Mouse (Mus musculus) midbrain, embryonic 11.5 days (tissue): ENCODE results near the gene Krt79. TPM values are rescaled to one million over a fixed set of nuclear protein-coding genes. Genes with fewer than 3 reads are reported as not detected.

Experiments used
- ATAC-seq: fragments of 200-750 bp; cut with Nextera tagmentation; 2 replicates; pipeline ENCODE4 v1.8.0; 2017; ENCODE audit warnings: moderate TSS enrichment, moderate library complexity; ENCODE audit not compliant: low FRiP score
- DNase-seq: peaks from one replicate; pipeline ENCODE4 v3.0.0; 2015; ENCODE audit warnings: low spot score; ENCODE audit errors: missing footprints
- H3K27ac ChIP-seq: fragments of 300-500 bp; sonication (generic); 2 replicates; pipeline ENCODE4 v1.5.1; 2014; ENCODE audit warnings: low read depth, low read length
- H3K27me3 ChIP-seq: fragments of 300-500 bp; sonication (generic); 2 replicates; pipeline ENCODE4 v1.6.1; 2014; ENCODE audit warnings: mild to moderate bottlenecking, low read length, moderate library complexity, mixed read lengths; ENCODE audit not compliant: control insufficient read depth, insufficient read depth
- H3K36me3 ChIP-seq: fragments of 300-500 bp; sonication (generic); 2 replicates; pipeline ENCODE4 v1.6.1; 2014; ENCODE audit warnings: mild to moderate bottlenecking, low read length, moderate library complexity, mixed read lengths; ENCODE audit not compliant: control insufficient read depth, insufficient read depth
- H3K4me1 ChIP-seq: fragments of 300-500 bp; sonication (generic); 2 replicates; pipeline ENCODE4 v1.6.1; 2014; ENCODE audit warnings: low read length; ENCODE audit not compliant: control insufficient read depth, insufficient read depth
- H3K4me2 ChIP-seq: fragments of 300-500 bp; sonication (generic); 2 replicates; pipeline ENCODE4 v1.6.1; 2014; ENCODE audit warnings: mild to moderate bottlenecking, moderate library complexity
- H3K4me3 ChIP-seq: fragments of 300-500 bp; sonication (generic); 2 replicates; pipeline ENCODE4 v1.5.1; 2014; ENCODE audit warnings: low read depth, low read length
- H3K9ac ChIP-seq: fragments of 300-500 bp; sonication (generic); 2 replicates; pipeline ENCODE4 v1.6.1; 2014; ENCODE audit warnings: low read length
- H3K9me3 ChIP-seq: fragments of 300-500 bp; sonication (generic); 2 replicates; pipeline ENCODE4 v1.6.1; 2016; ENCODE audit warnings: low read length; ENCODE audit not compliant: control insufficient read depth
- WGBS: fragments of 180-500 bp; shearing (Covaris S2); extraction: QIAGEN DNeasy Blood & Tissue Kit; methylation state at CpG from one replicate; pipeline ENCODE4 v1.1.7; 2014; 5-methylcytosine and 5-hydroxymethylcytosine counted together
- polyA plus RNA-seq: library from polyadenylated mRNA; unstranded; fragments of >200 nt; fragmentation: Nextera tagmentation; extraction: Ambion mirVana; gene quantifications from 2 replicates; pipeline ENCODE4 v1.2.1, GENCODE M21; 2014

The Krt79 gene
- polyA plus RNA-seq, 1 experiment from 2014 or later = 0.18 TPM

GRCm38 (mm10) chr15:101925041-101925440, 15.1 kb downstream of the Krt79 start:
- 100% methylated on average over 1 of the region's 1 CpGs for WGBS
- no peak overlapping the region for H3K4me3 ChIP-seq
- no peak overlapping the region for H3K9ac ChIP-seq
- H3K4me2 ChIP-seq = no peak overlapping the region
- H3K9me3 ChIP-seq = no peaks in the 10 kb centered on the region
- peaks cover 4% of the 10 kb centered on the region for H3K4me1 ChIP-seq
- no peaks in the 10 kb centered on the region for H3K36me3 ChIP-seq
- no peak overlapping the region for H3K27ac ChIP-seq
- no peaks in the 10 kb centered on the region for H3K27me3 ChIP-seq
- DNase-seq (no peak), ATAC-seq (no peak)

- H3K9me3 ChIP-seq = no peaks in the 10 kb centered on the region
- no peak within 1 kb of the TSS for H3K4me2 ChIP-seq
- peaks cover under 1% of the 10 kb centered on the region for H3K4me1 ChIP-seq
- no peak for ATAC-seq
- H3K4me3 ChIP-seq = no peak within 1 kb of the TSS
- H3K27me3 ChIP-seq = no peaks in the 10 kb centered on the region
- 84% methylated on average over 11 of the region's 11 CpGs for WGBS
- H3K36me3 ChIP-seq = no peaks in the 10 kb centered on the region
- no peak within 1 kb of the TSS for H3K27ac ChIP-seq
- no peak within 1 kb of the TSS for H3K9ac ChIP-seq
- peak; percentile 31 for DNase-seq
These were observed 15.5 kb downstream of the Krt79 start, which contains the start of gene Krt4 for GRCm38 (mm10) chr15:101924635-101925034. TSS of gene Krt4 (minus strand) at chr15:101924735.

- DNase-seq (peak; percentile 14), ATAC-seq (no peak)
- H3K4me3 ChIP-seq = no peak overlapping the region
- H3K9ac ChIP-seq = no peak overlapping the region
- no peaks in the 10 kb centered on the region for H3K36me3 ChIP-seq
- H3K4me2 ChIP-seq = no peak overlapping the region
- no peaks in the 10 kb centered on the region for H3K27me3 ChIP-seq
- no peak overlapping the region for H3K27ac ChIP-seq
- H3K4me1 ChIP-seq = no peaks in the 10 kb centered on the region
- H3K9me3 ChIP-seq = no peaks in the 10 kb centered on the region
- WGBS = 81% methylated on average over 2 of the region's 2 CpGs
These were observed 17.8 kb downstream of the Krt79 start for GRCm38 (mm10) chr15:101922296-101922695.

- no peak overlapping the region for H3K4me2 ChIP-seq
- H3K27ac ChIP-seq = no peak overlapping the region
- WGBS = 70% methylated on average over 2 of the region's 2 CpGs
- no peaks in the 10 kb centered on the region for H3K9me3 ChIP-seq
- H3K36me3 ChIP-seq = no peaks in the 10 kb centered on the region
- ATAC-seq (no peak), DNase-seq (no peak)
- no peaks in the 10 kb centered on the region for H3K27me3 ChIP-seq
- no peak overlapping the region for H3K4me3 ChIP-seq
- H3K9ac ChIP-seq = no peak overlapping the region
- H3K4me1 ChIP-seq = no peaks in the 10 kb centered on the region; the same call in 1 of the 2 replicates
These were observed 24.1 kb downstream of the Krt79 start for GRCm38 (mm10) chr15:101916072-101916471.

- ATAC-seq = no peak
- H3K4me2 ChIP-seq = no peak overlapping the region
- 89% methylated on average over 5 of the region's 5 CpGs for WGBS
These were observed 35.3 kb downstream of the Krt79 start for GRCm38 (mm10) chr15:101904849-101905248.

GRCm38 (mm10) chr15:101902171-101903149, 37.7 kb downstream of the Krt79 start:
- Histone ChIP-seq H3K9me3 (no peaks in the 10 kb centered on the region), H3K9ac (no peak overlapping the region), H3K4me3 (no peak overlapping the region), H3K27ac (no peak overlapping the region), H3K4me1 (no peaks in the 10 kb centered on the region), H3K4me2 (no peak overlapping the region), H3K36me3 (no peaks in the 10 kb centered on the region), H3K27me3 (no peaks in the 10 kb centered on the region)
- DNase-seq (peak; percentile 61), ATAC-seq (no peak)
- WGBS = 58% methylated on average over 12 of the region's 12 CpGs

More at GRCm38 (mm10) chr15:101904849-101905248, 35.3 kb downstream of the Krt79 start:
- Histone ChIP-seq H3K9me3 (no peaks in the 10 kb centered on the region), H3K27me3 (no peaks in the 10 kb centered on the region), H3K36me3 (no peaks in the 10 kb centered on the region), H3K4me3 (no peak overlapping the region), H3K4me1 (no peaks in the 10 kb centered on the region), H3K27ac (no peak overlapping the region), H3K9ac (no peak overlapping the region)
- DNase-seq = peak; percentile 59

GRCm38 (mm10) chr15:101895216-101895615, 44.9 kb downstream of the Krt79 start:
- Histone ChIP-seq H3K36me3 (no peaks in the 10 kb centered on the region), H3K9ac (no peak overlapping the region), H3K9me3 (no peaks in the 10 kb centered on the region), H3K4me1 (no peaks in the 10 kb centered on the region), H3K27ac (no peak overlapping the region), H3K27me3 (no peaks in the 10 kb centered on the region), H3K4me3 (no peak overlapping the region), H3K4me2 (no peak overlapping the region)
- WGBS = 93% methylated on average over 4 of the region's 4 CpGs
- no peak for DNase-seq
- ATAC-seq = no peak

GRCm38 (mm10) chr15:101892820-101893219, 47.3 kb downstream of the Krt79 start, which contains the start of gene Krt76:
TSS of gene Krt76 (minus strand) at chr15:101892920.
- DNase-seq (no peak), ATAC-seq (no peak)
- no peaks in the 10 kb centered on the region for H3K9me3 ChIP-seq
- no peaks in the 10 kb centered on the region for H3K4me1 ChIP-seq
- H3K27ac ChIP-seq = no peak within 1 kb of the TSS
- H3K4me2 ChIP-seq = no peak within 1 kb of the TSS
- no peak within 1 kb of the TSS for H3K4me3 ChIP-seq
- H3K27me3 ChIP-seq = no peaks in the 10 kb centered on the region
- 60% methylated on average over 4 of the region's 4 CpGs for WGBS
- no peaks in the 10 kb centered on the region for H3K36me3 ChIP-seq
- H3K9ac ChIP-seq = no peak within 1 kb of the TSS

- Histone ChIP-seq H3K9ac (no peak overlapping the region), H3K27me3 (no peaks in the 10 kb centered on the region), H3K4me2 (no peak overlapping the region), H3K9me3 (no peaks in the 10 kb centered on the region), H3K4me1 (no peaks in the 10 kb centered on the region), H3K27ac (no peak overlapping the region), H3K4me3 (no peak overlapping the region), H3K36me3 (no peaks in the 10 kb centered on the region)
- ATAC-seq (no peak), DNase-seq (no peak)
- WGBS = 25% methylated on average over 9 of the region's 11 CpGs
These were observed 60.3 kb downstream of the Krt79 start for GRCm38 (mm10) chr15:101879776-101880175.
